Mouse (Mus musculus) stomach, postnatal 0 days (tissue): ENCODE results near the gene Mrpl45. TPM values are rescaled to one million over a fixed set of nuclear protein-coding genes. Genes with fewer than 3 reads are reported as not detected.
A peak's percentile ranks its signal among the peaks of the same experiment; 100 is the strongest.

Source experiments
- ATAC-seq: fragments of 200-750 bp; cut with Nextera tagmentation; 2 replicates; pipeline ENCODE4 v1.8.0; 2017; ENCODE audit not compliant: low FRiP score, low TSS enrichment
- DNase-seq: peaks from one replicate; pipeline ENCODE4 v3.0.0-alpha.2; 2016; ENCODE audit warnings: low spot score
- H3K27ac ChIP-seq: fragments of 300-500 bp; sonication (generic); replicated peaks from 2 replicates; pipeline ENCODE4 v1.5.1; 2014; ENCODE audit warnings: mild to moderate bottlenecking, control low read depth
- H3K27me3 ChIP-seq: fragments of 300-500 bp; sonication (generic); 2 replicates; pipeline ENCODE4 v1.6.1; 2014; ENCODE audit warnings: low read length; ENCODE audit not compliant: control insufficient read depth, insufficient read depth
- H3K36me3 ChIP-seq: fragments of 300-500 bp; sonication (generic); 2 replicates; pipeline ENCODE4 v1.6.1; 2014; ENCODE audit warnings: low read length, mixed read lengths; ENCODE audit not compliant: control insufficient read depth, insufficient read depth
- H3K4me1 ChIP-seq: fragments of 300-500 bp; sonication (generic); replicated peaks from 2 replicates; pipeline ENCODE4 v1.6.1; 2014; ENCODE audit warnings: antibody characterized with exemption; ENCODE audit not compliant: control insufficient read depth, insufficient read depth
- H3K4me2 ChIP-seq: fragments of 300-500 bp; sonication (generic); replicated peaks from 2 replicates; pipeline ENCODE4 v1.6.1; 2014; ENCODE audit warnings: low read depth, mild to moderate bottlenecking, control low read depth, moderate library complexity
- H3K4me3 ChIP-seq: fragments of 300-500 bp; sonication (generic); 2 replicates; pipeline ENCODE4 v1.5.1; 2014; ENCODE audit warnings: low read depth, low read length, control low read depth
- H3K9ac ChIP-seq: fragments of 300-500 bp; sonication (generic); 2 replicates; pipeline ENCODE4 v1.6.1; 2014; ENCODE audit warnings: mild to moderate bottlenecking, low read length, control low read depth, mixed read lengths
- H3K9me3 ChIP-seq: fragments of 300-500 bp; sonication (generic); 2 replicates; pipeline ENCODE4 v1.6.1; 2016; ENCODE audit warnings: low read length; ENCODE audit not compliant: control insufficient read depth
- CTCF ChIP-seq: IDR thresholded peaks from 2 replicates; pipeline ENCODE4 v1.5.1; 2016; ENCODE audit warnings: antibody characterized with exemption, low read depth, mild to moderate bottlenecking, moderate library complexity
- EP300 ChIP-seq: optimal IDR thresholded peaks from 2 replicates; pipeline ENCODE3; 2016; ENCODE audit warnings: antibody characterized with exemption
- WGBS: fragments of 180-500 bp; shearing (Covaris S2); extraction: QIAGEN DNeasy Blood & Tissue Kit; methylation state at CpG from one replicate; pipeline ENCODE4 v1.1.7; 2014; 5-methylcytosine and 5-hydroxymethylcytosine counted together
- polyA plus RNA-seq: library from polyadenylated mRNA; unstranded; fragments of >200 nt; fragmentation: Nextera tagmentation; extraction: Ambion mirVana; gene quantifications from 2 replicates; pipeline ENCODE4 v1.2.1, GENCODE M21; 2015

Gene Mrpl45
- polyA plus RNA-seq, 1 experiment from 2014 or later, result 28.2 TPM

DNA sequence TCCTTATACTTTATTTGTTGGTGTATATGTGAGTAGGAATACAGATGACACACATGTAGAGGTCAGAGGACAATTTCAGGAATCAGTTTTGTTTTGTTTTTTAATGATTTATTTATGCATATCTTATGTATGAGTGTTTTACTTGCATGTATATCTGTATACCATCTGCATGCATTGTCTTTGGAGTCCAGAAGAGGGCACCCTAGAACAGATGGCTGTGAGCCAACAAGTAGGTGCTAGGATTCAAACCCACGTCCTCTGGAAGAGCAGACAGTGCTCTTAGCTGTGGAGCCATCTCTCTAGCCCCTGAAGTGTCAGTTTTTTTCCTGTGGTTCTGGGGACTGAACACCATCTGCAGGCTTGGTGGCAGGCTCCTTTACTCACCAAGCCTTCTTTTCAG, 9.7 kb downstream of the Mrpl45 start:
- no peak for DNase-seq

GRCm38 (mm10) chr11:97328148-97328547, 12.6 kb downstream of the Mrpl45 start:
- Histone ChIP-seq H3K27ac (no peak overlapping the region), H3K4me1 (no peaks in the 10 kb centered on the region), H3K4me3 (no peak overlapping the region), H3K36me3 (peaks cover 13% of the 10 kb centered on the region), H3K9me3 (no peaks in the 10 kb centered on the region), H3K4me2 (no peak overlapping the region), H3K27me3 (no peaks in the 10 kb centered on the region), H3K9ac (no peak overlapping the region)
- DNase-seq (peak; percentile 77), ATAC-seq (no peak)
- TF ChIP-seq CTCF, result peak; percentile 94
- no peak for TF ChIP-seq EP300
- 24% methylated on average over 9 of the region's 9 CpGs for WGBS

More for the DNA sequence above, 9.7 kb downstream of the Mrpl45 start:
- TF ChIP-seq CTCF (peak; percentile 57), EP300 (no peak)
- H3K36me3 ChIP-seq, result peaks cover 14% of the 10 kb centered on the region
- H3K4me1 ChIP-seq, result no peaks in the 10 kb centered on the region
- H3K4me2 ChIP-seq, result no peak overlapping the region
- H3K27ac ChIP-seq, result no peak overlapping the region
- WGBS, result 68% methylated on average over 1 of the region's 1 CpGs
- no peak overlapping the region for H3K9ac ChIP-seq
- no peaks in the 10 kb centered on the region for H3K27me3 ChIP-seq
- no peaks in the 10 kb centered on the region for H3K9me3 ChIP-seq
- no peak for ATAC-seq
- H3K4me3 ChIP-seq, result no peak overlapping the region

DNA sequence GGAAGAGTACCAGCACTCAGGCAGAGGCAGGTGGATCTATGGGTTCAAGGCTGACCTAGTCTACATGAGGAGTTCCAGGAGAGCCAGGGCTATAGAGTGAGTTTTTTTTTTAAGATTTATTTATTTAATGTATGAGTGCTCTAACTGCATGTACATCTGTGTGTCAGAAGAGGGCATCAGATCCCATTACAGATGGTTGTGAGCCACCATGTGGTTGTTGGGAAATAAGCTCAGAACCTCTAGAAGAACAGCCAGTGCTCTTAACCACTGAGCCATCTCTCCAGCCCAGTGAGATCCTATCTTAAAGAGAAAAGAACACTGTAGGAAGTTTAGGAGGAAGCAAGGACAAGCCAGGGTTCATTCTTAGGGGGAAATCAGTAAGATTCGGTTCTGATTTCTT, 14.8 kb downstream of the Mrpl45 start:
- Histone ChIP-seq H3K4me1 (no peaks in the 10 kb centered on the region), H3K4me2 (no peak overlapping the region), H3K9ac (no peak overlapping the region), H3K9me3 (no peaks in the 10 kb centered on the region), H3K36me3 (peaks cover 10% of the 10 kb centered on the region; the same call in 1 of the 2 replicates), H3K27ac (no peak overlapping the region), H3K4me3 (no peak overlapping the region), H3K27me3 (no peaks in the 10 kb centered on the region)
- WGBS, result 96% methylated on average over 1 of the region's 1 CpGs
- TF ChIP-seq EP300 (no peak), CTCF (peak; percentile 30; the same call in 1 of the 2 replicates)
- DNase-seq (no peak), ATAC-seq (no peak)

- ATAC-seq (no peak), DNase-seq (no peak)
- H3K36me3 ChIP-seq, result peaks cover 8% of the 10 kb centered on the region; the same call in 1 of the 2 replicates
- H3K9ac ChIP-seq, result no peak overlapping the region
- H3K27ac ChIP-seq, result no peak overlapping the region
- WGBS, result 75% methylated on average over 12 of the region's 12 CpGs
- TF ChIP-seq CTCF (no peak), EP300 (no peak)
- no peaks in the 10 kb centered on the region for H3K9me3 ChIP-seq
- H3K4me3 ChIP-seq, result no peak overlapping the region
- H3K4me2 ChIP-seq, result no peak overlapping the region
- H3K27me3 ChIP-seq, result no peaks in the 10 kb centered on the region
- H3K4me1 ChIP-seq, result no peaks in the 10 kb centered on the region
Observed at GRCm38 (mm10) chr11:97331231-97332190, 16.0 kb downstream of the Mrpl45 start.

GRCm38 (mm10) chr11:97333044-97333443, 17.5 kb downstream of the Mrpl45 start:
- Histone ChIP-seq H3K4me3 (no peak overlapping the region), H3K27ac (no peak overlapping the region), H3K9me3 (no peaks in the 10 kb centered on the region), H3K4me2 (no peak overlapping the region), H3K36me3 (peaks cover 5% of the 10 kb centered on the region; the same call in 1 of the 2 replicates), H3K9ac (no peak overlapping the region), H3K4me1 (no peaks in the 10 kb centered on the region), H3K27me3 (no peaks in the 10 kb centered on the region)
- 49% methylated on average over 9 of the region's 9 CpGs for WGBS
- no peak for ATAC-seq
- TF ChIP-seq EP300 (no peak), CTCF (no peak)
- DNase-seq, result peak; percentile 39

DNA sequence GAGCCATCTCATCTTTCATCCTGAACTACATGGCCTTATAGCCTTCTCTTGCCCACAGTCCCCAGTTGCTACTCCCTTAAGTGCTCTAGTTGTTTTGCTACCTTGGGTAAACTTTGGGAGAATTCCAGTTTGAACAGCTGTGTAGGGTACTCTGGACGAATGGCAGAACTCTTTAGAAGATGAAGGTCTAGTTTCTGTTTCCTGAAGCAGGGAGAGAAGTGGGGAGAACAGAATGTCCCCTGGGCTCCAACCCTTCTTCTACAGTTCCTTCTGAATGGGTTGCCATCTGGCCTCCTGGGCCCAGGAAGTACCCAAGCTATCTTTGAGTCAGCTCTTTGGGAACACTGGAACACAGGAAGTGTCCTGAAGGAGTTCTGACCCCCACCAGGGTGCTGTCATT, 18.4 kb downstream of the Mrpl45 start:
- 23% methylated on average over 1 of the region's 1 CpGs for WGBS
- Histone ChIP-seq H3K4me1 (no peaks in the 10 kb centered on the region), H3K27ac (no peak overlapping the region), H3K36me3 (peaks cover 5% of the 10 kb centered on the region; the same call in 1 of the 2 replicates), H3K9ac (no peak overlapping the region), H3K27me3 (no peaks in the 10 kb centered on the region), H3K9me3 (no peaks in the 10 kb centered on the region), H3K4me3 (no peak overlapping the region), H3K4me2 (no peak overlapping the region)
- DNase-seq (no peak), ATAC-seq (no peak)
- TF ChIP-seq CTCF (no peak), EP300 (no peak)
